Mouse (Mus musculus) midbrain, embryonic 15.5 days (tissue): ENCODE measurements around the gene Tmem143. TPM values are rescaled to one million over a fixed set of nuclear protein-coding genes. Genes with fewer than 3 reads are reported as not detected.
"Not testable (repeated sequence)": the region's sequence is repeated elsewhere in the genome, so short reads cannot be mapped to it uniquely, and the experiment has no call there.

Experiments used
- ATAC-seq: fragments of 200-750 bp; cut with Nextera tagmentation; replicated peaks from 2 replicates; pipeline ENCODE4 v1.8.0; 2017; ENCODE audit warnings: moderate TSS enrichment
- H3K27ac ChIP-seq: fragments of 300-500 bp; sonication (generic); 2 replicates; pipeline ENCODE4 v1.5.1; 2015; ENCODE audit warnings: mild to moderate bottlenecking, inconsistent platforms
- H3K27me3 ChIP-seq: fragments of 300-500 bp; sonication (generic); replicated peaks from 2 replicates; pipeline ENCODE4 v1.6.1; 2015; ENCODE audit warnings: inconsistent platforms
- H3K36me3 ChIP-seq: fragments of 300-500 bp; sonication (generic); replicated peaks from 2 replicates; pipeline ENCODE4 v1.6.1; 2015; ENCODE audit warnings: inconsistent platforms
- H3K4me1 ChIP-seq: fragments of 300-500 bp; sonication (generic); 2 replicates; pipeline ENCODE4 v1.6.1; 2015; ENCODE audit warnings: inconsistent platforms
- H3K4me2 ChIP-seq: fragments of 300-500 bp; sonication (generic); 2 replicates; pipeline ENCODE4 v1.6.1; 2015; ENCODE audit warnings: inconsistent platforms, mild to moderate bottlenecking, moderate library complexity
- H3K4me3 ChIP-seq: fragments of 300-500 bp; sonication (generic); 2 replicates; pipeline ENCODE4 v1.5.1; 2015; ENCODE audit warnings: mild to moderate bottlenecking, inconsistent platforms
- H3K9ac ChIP-seq: fragments of 300-500 bp; sonication (generic); 2 replicates; pipeline ENCODE4 v1.6.1; 2015; ENCODE audit warnings: mild to moderate bottlenecking, inconsistent platforms
- H3K9me3 ChIP-seq: fragments of 300-500 bp; sonication (generic); 2 replicates; pipeline ENCODE4 v1.6.1; 2016; ENCODE audit warnings: inconsistent platforms
- WGBS: fragments of 180-500 bp; shearing (Covaris S2); methylation state at CpG from one replicate; pipeline ENCODE4 v1.1.7; 2015; ENCODE audit warnings: mixed read lengths; 5-methylcytosine and 5-hydroxymethylcytosine counted together
- polyA plus RNA-seq: library from polyadenylated mRNA; unstranded; fragments of >200 nt; fragmentation: Nextera tagmentation; extraction: Ambion mirVana; gene quantifications from 2 replicates; pipeline ENCODE4 v1.2.1, GENCODE M21; 2015

Tmem143 gene
- polyA plus RNA-seq, 1 experiment from 2014 or later, result 10.2 TPM

DNA sequence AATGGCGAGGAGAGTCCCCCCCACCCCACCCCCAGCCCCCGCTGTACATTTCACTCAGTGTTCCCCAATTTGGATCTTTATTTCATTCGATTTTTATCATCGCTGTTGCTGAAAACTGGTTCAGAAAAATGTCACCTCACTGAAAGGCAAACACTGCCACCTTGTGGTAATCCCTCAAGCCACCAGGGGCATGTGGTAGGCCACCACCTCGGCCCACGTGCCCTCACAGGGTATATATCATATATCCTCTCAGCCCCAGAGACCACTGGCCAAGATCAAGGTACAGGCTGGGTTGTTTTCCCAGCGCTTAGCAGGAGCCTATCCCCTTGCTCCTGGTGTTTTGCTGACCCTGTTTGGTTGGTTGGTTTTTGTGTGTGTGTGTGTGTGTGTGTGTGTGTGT, 38.4 kb downstream of the Tmem143 start:
- Histone ChIP-seq H3K4me3 (no peak overlapping the region), H3K4me1 (no peaks in the 10 kb centered on the region), H3K9ac (no peak overlapping the region), H3K27me3 (no peaks in the 10 kb centered on the region), H3K4me2 (no peak overlapping the region), H3K27ac (no peak overlapping the region), H3K9me3 (no peaks in the 10 kb centered on the region), H3K36me3 (no peaks in the 10 kb centered on the region)
- WGBS, result 24% methylated on average over 7 of the region's 7 CpGs
- no peak for ATAC-seq

- no peak overlapping the region for H3K4me2 ChIP-seq
- no peaks in the 10 kb centered on the region for H3K9me3 ChIP-seq
- ATAC-seq, result no peak
- WGBS, result 45% methylated on average over 2 of the region's 2 CpGs
- H3K4me3 ChIP-seq, result no peak overlapping the region
- no peaks in the 10 kb centered on the region for H3K27me3 ChIP-seq
- no peak overlapping the region for H3K27ac ChIP-seq
- H3K9ac ChIP-seq, result no peak overlapping the region
- no peaks in the 10 kb centered on the region for H3K4me1 ChIP-seq
- no peaks in the 10 kb centered on the region for H3K36me3 ChIP-seq
Measured at GRCm38 (mm10) chr7:45939836-45940235, 43.1 kb downstream of the Tmem143 start.

- no peak overlapping the region for H3K27ac ChIP-seq
- no peaks in the 10 kb centered on the region for H3K9me3 ChIP-seq
- H3K9ac ChIP-seq, result no peak overlapping the region
- no peak overlapping the region for H3K4me2 ChIP-seq
- H3K27me3 ChIP-seq, result no peaks in the 10 kb centered on the region
- no peak for ATAC-seq
- no peak overlapping the region for H3K4me3 ChIP-seq
- H3K4me1 ChIP-seq, result no peaks in the 10 kb centered on the region
- 86% methylated on average over 9 of the region's 9 CpGs for WGBS
- H3K36me3 ChIP-seq, result no peaks in the 10 kb centered on the region
Measured at GRCm38 (mm10) chr7:45941986-45942385, 45.2 kb downstream of the Tmem143 start.

- H3K9me3 ChIP-seq, H3K4me2 ChIP-seq, ATAC-seq, H3K4me3 ChIP-seq, H3K9ac ChIP-seq, H3K27ac ChIP-seq, H3K4me1 ChIP-seq, H3K36me3 ChIP-seq, H3K27me3 ChIP-seq: not testable (repeated sequence)
- 74% methylated on average over 1 of the region's 1 CpGs for WGBS
Measured at GRCm38 (mm10) chr7:45943280-45943679, 46.5 kb downstream of the Tmem143 start.

GRCm38 (mm10) chr7:45949061-45949460, 52.3 kb downstream of the Tmem143 start:
- ATAC-seq, result no peak
- WGBS, result 78% methylated on average over 4 of the region's 4 CpGs

DNA sequence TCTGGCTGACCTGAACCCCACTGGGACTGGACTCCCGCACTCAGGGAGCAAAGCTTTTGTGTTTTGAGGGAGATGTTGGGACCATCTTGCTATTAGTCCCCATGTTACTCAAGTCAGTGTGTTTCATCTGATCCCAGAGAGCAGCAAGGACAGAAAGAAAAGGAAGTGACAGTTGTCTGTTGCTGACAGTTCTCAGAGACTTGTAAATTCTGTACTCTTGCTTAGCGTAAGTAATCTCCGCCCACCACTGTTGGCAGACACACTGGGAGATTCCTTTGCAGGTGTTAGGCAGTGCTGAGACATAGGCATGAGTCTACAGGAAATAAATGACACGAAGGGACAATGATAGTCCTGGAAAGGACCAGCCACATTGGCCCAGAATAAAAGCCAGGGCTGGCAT, 59.9 kb downstream of the Tmem143 start:
- Histone ChIP-seq H3K36me3 (no peaks in the 10 kb centered on the region), H3K4me1 (no peaks in the 10 kb centered on the region), H3K9me3 (no peaks in the 10 kb centered on the region), H3K27ac (no peak overlapping the region), H3K27me3 (no peaks in the 10 kb centered on the region), H3K9ac (no peak overlapping the region), H3K4me3 (no peak overlapping the region), H3K4me2 (no peak overlapping the region)
- WGBS, result 64% methylated on average over 4 of the region's 4 CpGs
- ATAC-seq, result no peak

More at GRCm38 (mm10) chr7:45949061-45949460, 52.3 kb downstream of the Tmem143 start:
- no peaks in the 10 kb centered on the region for H3K36me3 ChIP-seq
- H3K27me3 ChIP-seq, result no peaks in the 10 kb centered on the region
- no peak overlapping the region for H3K4me2 ChIP-seq
- no peak overlapping the region for H3K27ac ChIP-seq
- no peak overlapping the region for H3K4me3 ChIP-seq
- H3K4me1 ChIP-seq, result no peaks in the 10 kb centered on the region
- H3K9me3 ChIP-seq, result no peaks in the 10 kb centered on the region
- no peak overlapping the region for H3K9ac ChIP-seq

Other genes with a start within 250 kb of the Tmem143 start
- gene Fut2, start 230.5 kb upstream of the Tmem143 start, polyA plus RNA-seq, result 0.05 and 0.18 TPM in 2 replicates
- gene Ntn5, start 212.9 kb upstream of the Tmem143 start, polyA plus RNA-seq, result 0.88 and 1.3 TPM in 2 replicates
- 0.34 and 0.36 TPM in 2 replicates for gene Sec1, start 202.5 kb upstream of the Tmem143 start, polyA plus RNA-seq
- gene Car11, start 197.1 kb upstream of the Tmem143 start, polyA plus RNA-seq, result 70.7 and 73.8 TPM in 2 replicates
- gene Dbp, start 191.9 kb upstream of the Tmem143 start, polyA plus RNA-seq, result 3.3 and 3.8 TPM in 2 replicates
- gene Rpl18, start 181.5 kb upstream of the Tmem143 start, polyA plus RNA-seq, result 537 and 538 TPM in 2 replicates
- 24.5 and 26.4 TPM in 2 replicates for gene Sphk2, start 178.9 kb upstream of the Tmem143 start, polyA plus RNA-seq
- gene Fam83e, start 175.7 kb upstream of the Tmem143 start, polyA plus RNA-seq, result 0.54 and 0.74 TPM in 2 replicates
- gene Spaca4, start 171.1 kb upstream of the Tmem143 start, polyA plus RNA-seq, result not detected in 2 replicates
- 29.8 and 34.8 TPM in 2 replicates for gene Lmtk3, start 113.2 kb upstream of the Tmem143 start, polyA plus RNA-seq
- 8.3 and 9.7 TPM in 2 replicates for gene Sult2b1, start 112.3 kb upstream of the Tmem143 start, polyA plus RNA-seq
- 329 and 334 TPM in 2 replicates for gene Cyth2, start 82.4 kb upstream of the Tmem143 start, polyA plus RNA-seq
- gene Kcnj14, start 72.2 kb upstream of the Tmem143 start, polyA plus RNA-seq, result 1.1 TPM in 2 replicates
- gene Grwd1, start 66.0 kb upstream of the Tmem143 start, polyA plus RNA-seq, result 40.5 and 44.2 TPM in 2 replicates
- 53.0 and 54.9 TPM in 2 replicates for gene Kdelr1, start 24.2 kb upstream of the Tmem143 start, polyA plus RNA-seq
- gene Grin2d, start 18.6 kb upstream of the Tmem143 start, polyA plus RNA-seq, result 2.7 and 3.9 TPM in 2 replicates
- 0.22 TPM in 1 of 2 replicates, not detected in the other for gene Syngr4, start 227 bp upstream of the Tmem143 start, polyA plus RNA-seq
- gene Emp3, start 24.5 kb downstream of the Tmem143 start, polyA plus RNA-seq, result 35.2 and 40.3 TPM in 2 replicates
- gene Ccdc114, start 27.1 kb downstream of the Tmem143 start, polyA plus RNA-seq, result 6.0 TPM in 2 replicates
- gene Abcc6, start 133.4 kb downstream of the Tmem143 start, polyA plus RNA-seq, result 0.59 TPM in 2 replicates
- 43.3 and 46.7 TPM in 2 replicates for gene Nomo1, start 136.8 kb downstream of the Tmem143 start, polyA plus RNA-seq
- gene Kcnj11, start 203.8 kb downstream of the Tmem143 start, polyA plus RNA-seq, result 2.3 and 2.4 TPM in 2 replicates